Mouse (Mus musculus): ENCODE measurements around the gene Sh2d7. TPM values are rescaled to one million over a fixed set of nuclear protein-coding genes. Genes with fewer than 3 reads are reported as not detected.

Sh2d7 gene
- not detected for polyA plus RNA-seq (2015; fragmentation: Illumina TruSeq; extraction: RNeasy Lipid Tissue Mini Kit (QIAGEN cat#74804); ENCODE audit: low read depth, low replicate concordance)

GRCm38 (mm10) chr9:54538684-54539083 is at the start of gene Sh2d7:
Sh2d7 (plus strand) TSS chr9:54538984.

GRCm38 (mm10) chr9:54501453-54502110 is 37.2 kb upstream of the Sh2d7 start, which contains the start of gene Dmxl2:
Dmxl2 (minus strand) TSS chr9:54501626.

GRCm38 (mm10) chr9:54559771-54560471 is 21.1 kb downstream of the Sh2d7 start, which contains the start of gene Cib2:
Cib2 (minus strand) TSS chr9:54560218.

GRCm38 (mm10) chr9:54586199-54587061 is 47.6 kb downstream of the Sh2d7 start, which contains the start of gene Idh3a:
Idh3a (plus strand) TSS chr9:54586334.

Other genes starting within 250 kb of the Sh2d7 start
- gene Dmxl2, start 37.4 kb upstream of the Sh2d7 start, polyA plus RNA-seq (2015; fragmentation: Illumina TruSeq; extraction: RNeasy Lipid Tissue Mini Kit (QIAGEN cat#74804); ENCODE audit: low read depth, low replicate concordance) = 106 TPM
- gene Cib2, start 21.2 kb downstream of the Sh2d7 start, polyA plus RNA-seq (2015; fragmentation: Illumina TruSeq; extraction: RNeasy Lipid Tissue Mini Kit (QIAGEN cat#74804); ENCODE audit: low read depth, low replicate concordance) = 45.0 TPM
- gene Idh3a, start 47.4 kb downstream of the Sh2d7 start, polyA plus RNA-seq (2015; fragmentation: Illumina TruSeq; extraction: RNeasy Lipid Tissue Mini Kit (QIAGEN cat#74804); ENCODE audit: low read depth, low replicate concordance) = 302 TPM
- 146 TPM for gene Acsbg1, start 122.9 kb downstream of the Sh2d7 start, polyA plus RNA-seq (2015; fragmentation: Illumina TruSeq; extraction: RNeasy Lipid Tissue Mini Kit (QIAGEN cat#74804); ENCODE audit: low read depth, low replicate concordance)
- 51.2 TPM for gene Dnaja4, start 159.9 kb downstream of the Sh2d7 start, polyA plus RNA-seq (2015; fragmentation: Illumina TruSeq; extraction: RNeasy Lipid Tissue Mini Kit (QIAGEN cat#74804); ENCODE audit: low read depth, low replicate concordance)
- 86.9 TPM for gene Wdr61, start 195.5 kb downstream of the Sh2d7 start, polyA plus RNA-seq (2015; fragmentation: Illumina TruSeq; extraction: RNeasy Lipid Tissue Mini Kit (QIAGEN cat#74804); ENCODE audit: low read depth, low replicate concordance)
- 3.5 TPM for gene Crabp1, start 225.8 kb downstream of the Sh2d7 start, polyA plus RNA-seq (2015; fragmentation: Illumina TruSeq; extraction: RNeasy Lipid Tissue Mini Kit (QIAGEN cat#74804); ENCODE audit: low read depth, low replicate concordance)